Mouse (Mus musculus) WW6 (cell line): ENCODE data around the gene Ntn5.
A peak's percentile ranks its signal among the peaks of the same experiment; 100 is the strongest.
"Not testable (repeated sequence)": the region's sequence is repeated elsewhere in the genome, so short reads cannot be mapped to it uniquely, and the experiment has no call there.

Experiments used
- DNase-seq: peaks from one replicate; pipeline ENCODE4 v3.0.0-alpha.2; 2013; ENCODE audit warnings: low read depth, low spot score

The Ntn5 gene

GRCm38 (mm10) chr7:45683396-45684050 is at the start of gene Ntn5:
Ntn5 (plus strand) TSS chr7:45684022.
- no peak for DNase-seq

GRCm38 (mm10) chr7:45634946-45635681 is 48.7 kb upstream of the Ntn5 start:
- no peak for DNase-seq

- DNase-seq = no peak
These were observed 47.8 kb upstream of the Ntn5 start for GRCm38 (mm10) chr7:45635711-45636688.

- DNase-seq = no peak
These were observed 46.1 kb upstream of the Ntn5 start for GRCm38 (mm10) chr7:45637710-45638109.

- DNase-seq = peak; percentile 94
These were observed 45.0 kb upstream of the Ntn5 start for GRCm38 (mm10) chr7:45638623-45639401.

- DNase-seq = no peak
These were observed 44.2 kb upstream of the Ntn5 start, which contains the start of gene Mamstr for GRCm38 (mm10) chr7:45639561-45640027. Mamstr (plus strand) TSS chr7:45639977.

GRCm38 (mm10) chr7:45640191-45640957 is 43.4 kb upstream of the Ntn5 start:
- DNase-seq = no peak

GRCm38 (mm10) chr7:45641391-45642040 is 42.3 kb upstream of the Ntn5 start:
- DNase-seq = no peak

- no peak for DNase-seq
These were observed 41.7 kb upstream of the Ntn5 start for GRCm38 (mm10) chr7:45642083-45642482.

- no peak for DNase-seq
These were observed 41.1 kb upstream of the Ntn5 start for GRCm38 (mm10) chr7:45642503-45643255.

- DNase-seq = peak; percentile 94
These were observed 40.2 kb upstream of the Ntn5 start for GRCm38 (mm10) chr7:45643441-45644178.

GRCm38 (mm10) chr7:45644183-45644582 is 39.6 kb upstream of the Ntn5 start:
- DNase-seq = no peak

- no peak for DNase-seq
These were observed 38.8 kb upstream of the Ntn5 start for GRCm38 (mm10) chr7:45644872-45645590.

- DNase-seq = no peak
These were observed 38.2 kb upstream of the Ntn5 start for GRCm38 (mm10) chr7:45645591-45645971.

GRCm38 (mm10) chr7:45646671-45647070 is 37.2 kb upstream of the Ntn5 start:
- DNase-seq = no peak

- no peak for DNase-seq
These were observed 34.5 kb upstream of the Ntn5 start for GRCm38 (mm10) chr7:45649351-45649750.

- DNase-seq = not testable (repeated sequence)
These were observed 33.3 kb upstream of the Ntn5 start for GRCm38 (mm10) chr7:45650484-45650883.
